Mouse (Mus musculus) olfactory bulb, adult 2 months (tissue): ENCODE measurements around the gene Sar1a. TPM values are rescaled to one million over a fixed set of nuclear protein-coding genes. Genes with fewer than 3 reads are reported as not detected.

Experiments
- H3K27ac ChIP-seq: fragments of 200-500 bp; 2 replicates; pipeline ENCODE4 v1.5.1; 2012; ENCODE audit warnings: low read depth, low read length; ENCODE audit not compliant: insufficient read depth
- H3K4me1 ChIP-seq: fragments of 200-500 bp; 2 replicates; pipeline ENCODE4 v1.6.1; 2012; ENCODE audit warnings: low read length; ENCODE audit not compliant: control insufficient read depth, insufficient read depth
- H3K4me3 ChIP-seq: fragments of 200-500 bp; 2 replicates; pipeline ENCODE4 v1.5.1; 2012; ENCODE audit warnings: mild to moderate bottlenecking, low read depth, low read length, moderate library complexity; ENCODE audit not compliant: insufficient read depth
- CTCF ChIP-seq: fragments of 200-500 bp; IDR thresholded peaks from 2 replicates; pipeline ENCODE4 v1.5.1; 2012; ENCODE audit warnings: low read depth, mild to moderate bottlenecking, low read length, moderate library complexity; ENCODE audit not compliant: insufficient read depth
- POLR2A ChIP-seq: fragments of 200-500 bp; IDR thresholded peaks from 2 replicates; pipeline ENCODE4 v1.6.1; 2012; ENCODE audit warnings: mild to moderate bottlenecking, low read depth, low read length, moderate library complexity; ENCODE audit not compliant: insufficient read depth
- WGBS: fragments of 180-500 bp; shearing (Covaris S2); methylation state at CpG from one replicate; pipeline ENCODE4 v1.1.7; 2018; 5-methylcytosine and 5-hydroxymethylcytosine counted together
- polyA plus RNA-seq: library from polyadenylated mRNA; stranded (reverse); fragments of >200 nt; gene quantifications from 2 replicates; pipeline ENCODE4 v1.2.4, GENCODE M21; 2012; ENCODE audit warnings: low replicate concordance; ENCODE audit not compliant: missing spikeins, insufficient read depth, insufficient read length

Sar1a gene
- polyA plus RNA-seq, 1 experiment = not detected

GRCm38 (mm10) chr10:61704663-61705062, 24.6 kb downstream of the Sar1a start:
- no peaks in the 10 kb centered on the region for H3K4me1 ChIP-seq
- no peak for TF ChIP-seq CTCF
- TF ChIP-seq POLR2A = no peak
- WGBS = 65% methylated on average over 4 of the region's 4 CpGs
- no peak overlapping the region for H3K4me3 ChIP-seq
- no peak overlapping the region for H3K27ac ChIP-seq

- Histone ChIP-seq H3K4me3 (no peak overlapping the region), H3K4me1 (no peaks in the 10 kb centered on the region), H3K27ac (no peak overlapping the region)
- TF ChIP-seq POLR2A (no peak), CTCF (no peak)
- 74% methylated on average over 6 of the region's 6 CpGs for WGBS
Measured at GRCm38 (mm10) chr10:61706412-61707375, 26.6 kb downstream of the Sar1a start.

GRCm38 (mm10) chr10:61713601-61714000, 33.5 kb downstream of the Sar1a start:
- Histone ChIP-seq H3K27ac (no peak overlapping the region), H3K4me3 (no peak overlapping the region), H3K4me1 (peaks cover 8% of the 10 kb centered on the region)
- no peak for TF ChIP-seq POLR2A
- TF ChIP-seq CTCF = no peak
- WGBS = 92% methylated on average over 3 of the region's 3 CpGs

GRCm38 (mm10) chr10:61714146-61714545, 34.0 kb downstream of the Sar1a start:
- 93% methylated on average over 4 of the region's 4 CpGs for WGBS
- peaks cover 8% of the 10 kb centered on the region for H3K4me1 ChIP-seq
- no peak overlapping the region for H3K27ac ChIP-seq
- no peak overlapping the region for H3K4me3 ChIP-seq
- TF ChIP-seq POLR2A = no peak
- no peak for TF ChIP-seq CTCF

- H3K4me3 ChIP-seq = peak within 1 kb of the TSS; percentile 70
- WGBS = 13% methylated on average over 35 of the region's 36 CpGs
- TF ChIP-seq POLR2A = no peak
- TF ChIP-seq CTCF = no peak
- H3K4me1 ChIP-seq = peaks cover 8% of the 10 kb centered on the region
- H3K27ac ChIP-seq = no peak within 1 kb of the TSS
Measured at GRCm38 (mm10) chr10:61714771-61715461, 34.8 kb downstream of the Sar1a start, which contains the start of gene Aifm2. Gene Aifm2, plus strand, starts transcription at chr10:61715263.

- WGBS = 5% methylated on average over 11 of the region's 11 CpGs
- Histone ChIP-seq H3K4me3 (peak overlapping the region; percentile 70), H3K27ac (no peak overlapping the region), H3K4me1 (peaks cover 8% of the 10 kb centered on the region)
- TF ChIP-seq CTCF (no peak), POLR2A (no peak)
Measured at GRCm38 (mm10) chr10:61715462-61715837, 35.4 kb downstream of the Sar1a start.

- H3K27ac ChIP-seq = no peak overlapping the region
- 79% methylated on average over 7 of the region's 7 CpGs for WGBS
- H3K4me3 ChIP-seq = no peak overlapping the region
- H3K4me1 ChIP-seq = peaks cover 8% of the 10 kb centered on the region
- TF ChIP-seq POLR2A (no peak), CTCF (no peak)
Measured at GRCm38 (mm10) chr10:61715996-61716864, 36.1 kb downstream of the Sar1a start.
